Mouse (Mus musculus) liver, postnatal 0 days (tissue): ENCODE data around the gene Cblc.

Experiments
- CTCF ChIP-seq: sonication (generic); IDR thresholded peaks from 2 replicates; pipeline ENCODE4 v1.5.1; 2016; ENCODE audit warnings: antibody characterized with exemption, low read depth
- EP300 ChIP-seq: IDR thresholded peaks from 2 replicates; pipeline ENCODE4 v1.6.1; 2016; ENCODE audit warnings: antibody characterized with exemption, low read depth, mild to moderate bottlenecking

GRCm38 (mm10) chr7:19760021-19760420 is 36.6 kb downstream of the Cblc start:
- TF ChIP-seq CTCF = no peak
- no peak for TF ChIP-seq EP300
